Mouse (Mus musculus): ENCODE data around the gene Commd7. TPM values are rescaled to one million over a fixed set of nuclear protein-coding genes. Genes with fewer than 3 reads are reported as not detected.
"Not testable (repeated sequence)": the region's sequence is repeated elsewhere in the genome, so short reads cannot be mapped to it uniquely, and the experiment has no call there.

Gene Commd7
- polyA plus RNA-seq (2012), result 0.38 TPM in 2 replicates

GRCm38 (mm10) chr2:153631976-153632870, at the start of gene Commd7:
Gene Commd7 (minus strand): TSS chr2:153632781.
- Histone ChIP-seq H3K4me1 (ENCODE audit: control insufficient read depth) (peaks cover 25% of the 10 kb centered on the region), H3K9me3 (ENCODE audit: control insufficient read depth, low read length) (no peaks in the 10 kb centered on the region)
- TF ChIP-seq GATA1 (IDR thresholded peaks at IDR 0.05; ENCODE audit: low read length) (no peak), TAL1 (IDR thresholded peaks at IDR 0.05; ENCODE audit: low read length) (no peak)

GRCm38 (mm10) chr2:153679959-153680358, 47.4 kb upstream of the Commd7 start:
- peaks cover 9% of the 10 kb centered on the region for H3K4me1 ChIP-seq (ENCODE audit: control insufficient read depth)
- TF ChIP-seq GATA1 (IDR thresholded peaks at IDR 0.05; ENCODE audit: low read length) (no peak), TAL1 (IDR thresholded peaks at IDR 0.05; ENCODE audit: low read length) (no peak)
- no peaks in the 10 kb centered on the region for H3K36me3 ChIP-seq (ENCODE audit: control insufficient read depth)
- no peak overlapping the region for H3K4me3 ChIP-seq (replicated peaks)
- no peaks in the 10 kb centered on the region for H3K27me3 ChIP-seq (ENCODE audit: control insufficient read depth)
- H3K9me3 ChIP-seq (ENCODE audit: control insufficient read depth, low read length), result no peaks in the 10 kb centered on the region

More at GRCm38 (mm10) chr2:153631976-153632870, at the start of gene Commd7:
- H3K27me3 ChIP-seq (ENCODE audit: control insufficient read depth), result no peaks in the 10 kb centered on the region
- peak within 1 kb of the TSS; percentile 91 for H3K4me3 ChIP-seq (replicated peaks)
- peaks cover 15% of the 10 kb centered on the region for H3K36me3 ChIP-seq (ENCODE audit: control insufficient read depth)

GRCm38 (mm10) chr2:153677550-153677949, 45.0 kb upstream of the Commd7 start:
- Histone ChIP-seq H3K27me3 (ENCODE audit: control insufficient read depth) (no peaks in the 10 kb centered on the region), H3K9me3 (ENCODE audit: control insufficient read depth, low read length) (no peaks in the 10 kb centered on the region), H3K36me3 (ENCODE audit: control insufficient read depth) (no peaks in the 10 kb centered on the region; the same call in 1 of the 2 replicates), H3K4me1 (ENCODE audit: control insufficient read depth) (peaks cover 13% of the 10 kb centered on the region), H3K4me3 (replicated peaks) (no peak overlapping the region)
- TF ChIP-seq GATA1 (IDR thresholded peaks at IDR 0.05; ENCODE audit: low read length), result no peak
- TF ChIP-seq TAL1 (IDR thresholded peaks at IDR 0.05; ENCODE audit: low read length), result no peak

- TF ChIP-seq TAL1 (IDR thresholded peaks at IDR 0.05; ENCODE audit: low read length), result no peak
- TF ChIP-seq GATA1 (IDR thresholded peaks at IDR 0.05; ENCODE audit: low read length), result no peak
- Histone ChIP-seq H3K9me3 (ENCODE audit: control insufficient read depth, low read length) (no peaks in the 10 kb centered on the region), H3K36me3 (ENCODE audit: control insufficient read depth) (no peaks in the 10 kb centered on the region; the same call in 1 of the 2 replicates), H3K4me3 (replicated peaks) (no peak overlapping the region), H3K4me1 (ENCODE audit: control insufficient read depth) (peaks cover 13% of the 10 kb centered on the region), H3K27me3 (ENCODE audit: control insufficient read depth) (no peaks in the 10 kb centered on the region)
Measured at GRCm38 (mm10) chr2:153676944-153677343, 44.4 kb upstream of the Commd7 start.

- not testable (repeated sequence) for H3K36me3 ChIP-seq (ENCODE audit: control insufficient read depth); H3K9me3 ChIP-seq (ENCODE audit: control insufficient read depth, low read length); H3K4me3 ChIP-seq (replicated peaks); H3K27me3 ChIP-seq (ENCODE audit: control insufficient read depth)
- peaks cover 13% of the 10 kb centered on the region for H3K4me1 ChIP-seq (ENCODE audit: control insufficient read depth)
Measured at GRCm38 (mm10) chr2:153675364-153675763, 42.8 kb upstream of the Commd7 start.

- no peaks in the 10 kb centered on the region; the same call in 1 of the 2 replicates for H3K36me3 ChIP-seq (ENCODE audit: control insufficient read depth)
- H3K9me3 ChIP-seq (ENCODE audit: control insufficient read depth, low read length), result no peaks in the 10 kb centered on the region
- H3K4me1 ChIP-seq (ENCODE audit: control insufficient read depth), result peaks cover 13% of the 10 kb centered on the region
- H3K27me3 ChIP-seq (ENCODE audit: control insufficient read depth), result no peaks in the 10 kb centered on the region
- no peak for TF ChIP-seq GATA1 (IDR thresholded peaks at IDR 0.05; ENCODE audit: low read length)
- no peak overlapping the region for H3K4me3 ChIP-seq (replicated peaks)
Measured at GRCm38 (mm10) chr2:153672619-153673018, 40.0 kb upstream of the Commd7 start.

- H3K27me3 ChIP-seq (ENCODE audit: control insufficient read depth), result no peaks in the 10 kb centered on the region
- H3K4me3 ChIP-seq (replicated peaks), result no peak overlapping the region
- no peaks in the 10 kb centered on the region for H3K9me3 ChIP-seq (ENCODE audit: control insufficient read depth, low read length)
- H3K36me3 ChIP-seq (ENCODE audit: control insufficient read depth), result no peaks in the 10 kb centered on the region; the same call in 1 of the 2 replicates
- peaks cover 4% of the 10 kb centered on the region for H3K4me1 ChIP-seq (ENCODE audit: control insufficient read depth)
- TF ChIP-seq GATA1 (IDR thresholded peaks at IDR 0.05; ENCODE audit: low read length) (no peak), TAL1 (IDR thresholded peaks at IDR 0.05; ENCODE audit: low read length) (no peak)
Measured at GRCm38 (mm10) chr2:153670111-153670510, 37.5 kb upstream of the Commd7 start.

- Histone ChIP-seq H3K36me3 (ENCODE audit: control insufficient read depth) (no peaks in the 10 kb centered on the region), H3K27me3 (ENCODE audit: control insufficient read depth) (no peaks in the 10 kb centered on the region), H3K9me3 (ENCODE audit: control insufficient read depth, low read length) (no peaks in the 10 kb centered on the region), H3K4me3 (replicated peaks) (no peak overlapping the region), H3K4me1 (ENCODE audit: control insufficient read depth) (no peaks in the 10 kb centered on the region)
- TF ChIP-seq GATA1 (IDR thresholded peaks at IDR 0.05; ENCODE audit: low read length) (no peak), TAL1 (IDR thresholded peaks at IDR 0.05; ENCODE audit: low read length) (no peak)
Measured at GRCm38 (mm10) chr2:153668754-153669376, 36.3 kb upstream of the Commd7 start.

- no peaks in the 10 kb centered on the region for H3K4me1 ChIP-seq (ENCODE audit: control insufficient read depth)
- no peaks in the 10 kb centered on the region for H3K27me3 ChIP-seq (ENCODE audit: control insufficient read depth)
- no peak overlapping the region for H3K4me3 ChIP-seq (replicated peaks)
- H3K36me3 ChIP-seq (ENCODE audit: control insufficient read depth), result no peaks in the 10 kb centered on the region; the same call in 1 of the 2 replicates
- no peaks in the 10 kb centered on the region for H3K9me3 ChIP-seq (ENCODE audit: control insufficient read depth, low read length)
- no peak for TF ChIP-seq GATA1 (IDR thresholded peaks at IDR 0.05; ENCODE audit: low read length)
- no peak for TF ChIP-seq TAL1 (IDR thresholded peaks at IDR 0.05; ENCODE audit: low read length)
Measured at GRCm38 (mm10) chr2:153665401-153665800, 32.8 kb upstream of the Commd7 start.
